Mouse (Mus musculus): ENCODE measurements around the gene Prox1.

Gene Prox1

GRCm38 (mm10) chr1:190085703-190086102 is 84.8 kb downstream of the Prox1 start:
- no peak for DNase-seq (ENCODE audit: extremely low read depth, low read depth)

GRCm38 (mm10) chr1:190079643-190080275 is 90.8 kb downstream of the Prox1 start:
- DNase-seq (ENCODE audit: extremely low read depth, low read depth): no peak

- no peak for DNase-seq (ENCODE audit: extremely low read depth, low read depth)
Measured at GRCm38 (mm10) chr1:190076601-190077000, 93.9 kb downstream of the Prox1 start.
